Mouse (Mus musculus) liver, embryonic 14.5 days (tissue): ENCODE measurements at regions not wholly inside any gene's neighbourhood (a gene's known extent, or its start where the extent isn't known, plus 50 kb on each side); places are given as distances from the start of the nearest gene placed in this dataset.

Source experiments
- ATAC-seq: fragments of 200-750 bp; cut with Nextera tagmentation; 2 replicates; pipeline ENCODE4 v1.8.0; 2017; ENCODE audit warnings: moderate number of reproducible peaks, mild to moderate bottlenecking, moderate library complexity; ENCODE audit not compliant: insufficient read depth
- DNase-seq, 3 experiments: peaks; one replicate each; pipeline ENCODE4 v3.0.0-alpha.2; 2012 to 2013; ENCODE audit warnings: low read depth in 3 of 3, low spot score in 3 of 3
- H3K27ac ChIP-seq: fragments of 300-500 bp; sonication (generic); 2 replicates; pipeline ENCODE4 v1.5.1; 2014; ENCODE audit warnings: moderate library complexity, mild to moderate bottlenecking, control low read depth, inconsistent platforms
- H3K27me3 ChIP-seq: fragments of 300-500 bp; sonication (generic); 2 replicates; pipeline ENCODE4 v1.6.1; 2014; ENCODE audit warnings: mild to moderate bottlenecking, low read length, moderate library complexity; ENCODE audit not compliant: control insufficient read depth, insufficient read depth
- H3K36me3 ChIP-seq: fragments of 300-500 bp; sonication (generic); replicated peaks from 2 replicates; pipeline ENCODE4 v1.6.1; 2014; ENCODE audit warnings: low read depth; ENCODE audit not compliant: control insufficient read depth, insufficient read depth
- H3K4me1 ChIP-seq, 2 experiments: fragments of 200-500 bp in 1 of 2; fragments of 300-500 bp in 1 of 2; sonication (generic) in 1 of 2; replicated peaks; 2 replicates each; pipeline ENCODE4 v1.6.1; 2012 to 2014; ENCODE audit warnings: antibody characterized with exemption in 1 of 2, inconsistent platforms in 1 of 2, low read length in 1 of 2; ENCODE audit not compliant: control insufficient read depth in 2 of 2, insufficient read depth in 2 of 2
- H3K4me2 ChIP-seq: fragments of 300-500 bp; sonication (generic); 2 replicates; pipeline ENCODE4 v1.6.1; 2014; ENCODE audit warnings: low read depth, mild to moderate bottlenecking, control low read depth, moderate library complexity
- H3K4me3 ChIP-seq, 2 experiments: fragments of 200-500 bp in 1 of 2; fragments of 300-500 bp in 1 of 2; sonication (generic) in 1 of 2; 2 replicates each; pipeline ENCODE4 v1.5.1; 2012 to 2014; ENCODE audit warnings: low read depth in 2 of 2, low read length in 2 of 2, mild to moderate bottlenecking in 2 of 2, control low read depth in 1 of 2, inconsistent platforms in 1 of 2, moderate library complexity in 1 of 2; ENCODE audit not compliant: insufficient read depth in 1 of 2
- H3K9ac ChIP-seq: fragments of 300-500 bp; sonication (generic); replicated peaks from 2 replicates; pipeline ENCODE4 v1.6.1; 2014; ENCODE audit warnings: mild to moderate bottlenecking, control low read depth, moderate library complexity
- H3K9me3 ChIP-seq: fragments of 300-500 bp; sonication (generic); 2 replicates; pipeline ENCODE4 v1.6.1; 2016; ENCODE audit warnings: low read length, mixed read lengths; ENCODE audit not compliant: control insufficient read depth
- CTCF ChIP-seq: IDR thresholded peaks from 2 replicates; pipeline ENCODE4 v1.5.1; 2016; ENCODE audit warnings: antibody characterized with exemption, low read depth, control low read depth
- EP300 ChIP-seq: IDR thresholded peaks from 2 replicates; pipeline ENCODE4 v1.6.1; 2016; ENCODE audit warnings: antibody characterized with exemption, low read depth
- WGBS: fragments of 180-500 bp; shearing (Covaris S2); extraction: QIAGEN DNeasy Blood & Tissue Kit; methylation state at CpG from one replicate; pipeline ENCODE4 v1.1.7; 2014; ENCODE audit not compliant: insufficient replicate concordance; 5-methylcytosine and 5-hydroxymethylcytosine counted together

- no peak overlapping the region for H3K4me3 ChIP-seq
- ATAC-seq (no peak), DNase-seq (no peak)
- peaks cover 0 to 2% of the 10 kb centered on the region in 2 experiments; a peak in 1 of 4 replicates for H3K4me1 ChIP-seq
- no peak overlapping the region for H3K27ac ChIP-seq
- H3K36me3 ChIP-seq = no peaks in the 10 kb centered on the region
- TF ChIP-seq CTCF = no peak
- no peak for TF ChIP-seq EP300
- no peak overlapping the region for H3K9ac ChIP-seq
- H3K27me3 ChIP-seq = no peaks in the 10 kb centered on the region
- no peaks in the 10 kb centered on the region for H3K9me3 ChIP-seq
- no peak overlapping the region for H3K4me2 ChIP-seq
- 19% methylated on average over 9 of the region's 9 CpGs for WGBS
Observed at GRCm38 (mm10) chr2:74300885-74301451, 278.3 kb downstream of the Lnpk start.

GRCm38 (mm10) chr2:74300366-74300791 is 278.9 kb downstream of the Lnpk start:
- H3K4me3 ChIP-seq = 0 out of 4 replicates have a peak overlapping the region, but pooled peaks of 1 of the 2 experiments have one; percentile 13
- no peak for ATAC-seq

GRCm38 (mm10) chr2:74292641-74293040 is 286.6 kb downstream of the Lnpk start:
- DNase-seq (no peak), ATAC-seq (no peak)
- Histone ChIP-seq H3K27me3 (no peaks in the 10 kb centered on the region), H3K27ac (no peak overlapping the region), H3K36me3 (no peaks in the 10 kb centered on the region), H3K4me3 (no peak overlapping the region), H3K9me3 (no peaks in the 10 kb centered on the region), H3K9ac (no peak overlapping the region), H3K4me2 (no peak overlapping the region), H3K4me1 (no peaks in the 10 kb centered on the region)
- 71% methylated on average over 7 of the region's 7 CpGs for WGBS
- TF ChIP-seq CTCF = no peak
- TF ChIP-seq EP300 = no peak

More at GRCm38 (mm10) chr2:74300366-74300791, 278.9 kb downstream of the Lnpk start:
- 1% methylated on average over 11 of the region's 11 CpGs for WGBS
- no peak overlapping the region; the same call in 1 of the 2 replicates for H3K4me2 ChIP-seq
- peaks cover 0 to 2% of the 10 kb centered on the region in 2 experiments; a peak in 1 of 4 replicates for H3K4me1 ChIP-seq
- H3K27ac ChIP-seq = no peak overlapping the region
- TF ChIP-seq CTCF (peak; percentile 48), EP300 (no peak)
- no peaks in the 10 kb centered on the region for H3K27me3 ChIP-seq
- H3K36me3 ChIP-seq = no peaks in the 10 kb centered on the region
- DNase-seq = peak in 2 of 3 experiments; percentile 5 to 22
- H3K9ac ChIP-seq = no peak overlapping the region
- H3K9me3 ChIP-seq = no peaks in the 10 kb centered on the region

GRCm38 (mm10) chr2:74291416-74292396 is 287.5 kb downstream of the Lnpk start:
- 65% methylated on average over 8 of the region's 8 CpGs for WGBS
- H3K27me3 ChIP-seq = no peaks in the 10 kb centered on the region
- no peak for TF ChIP-seq EP300
- TF ChIP-seq CTCF = no peak

DNA sequence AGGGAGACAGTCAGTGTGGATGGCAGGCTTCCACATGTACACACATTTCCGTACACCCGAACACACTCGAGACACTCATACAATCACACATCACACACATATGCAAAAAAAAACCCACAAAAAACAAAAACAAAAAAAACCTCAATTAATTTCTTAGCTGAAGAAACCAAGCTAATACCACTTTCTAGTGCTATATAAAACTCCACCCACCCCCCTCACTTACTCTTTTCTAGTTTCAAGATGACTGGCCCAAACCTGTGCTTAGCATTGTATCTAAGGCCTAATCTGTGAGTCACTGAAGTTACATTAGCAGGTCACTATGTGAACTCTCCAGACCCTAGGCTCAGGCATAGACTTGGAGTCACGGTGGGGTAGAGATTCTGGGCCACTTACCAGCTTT is 293.6 kb downstream of the Lnpk start:
- 72% methylated on average over 4 of the region's 4 CpGs for WGBS
- H3K36me3 ChIP-seq = no peaks in the 10 kb centered on the region
- H3K9me3 ChIP-seq = no peaks in the 10 kb centered on the region
- no peaks in the 10 kb centered on the region for H3K27me3 ChIP-seq
- TF ChIP-seq CTCF = no peak
- no peak for TF ChIP-seq EP300
- H3K27ac ChIP-seq = no peak overlapping the region
- no peak overlapping the region for H3K9ac ChIP-seq
- no peak overlapping the region for H3K4me2 ChIP-seq
- H3K4me1 ChIP-seq = no peaks in the 10 kb centered on the region
- DNase-seq (no peak), ATAC-seq (no peak)
- no peak overlapping the region for H3K4me3 ChIP-seq

More at GRCm38 (mm10) chr2:74291416-74292396, 287.5 kb downstream of the Lnpk start:
- H3K4me3 ChIP-seq = no peak overlapping the region
- H3K36me3 ChIP-seq = no peaks in the 10 kb centered on the region
- no peak overlapping the region for H3K4me2 ChIP-seq
- ATAC-seq (no peak), DNase-seq (no peak)
- H3K9ac ChIP-seq = no peak overlapping the region
- H3K9me3 ChIP-seq = no peaks in the 10 kb centered on the region
- no peaks in the 10 kb centered on the region for H3K4me1 ChIP-seq
- H3K27ac ChIP-seq = no peak overlapping the region
